Mouse (Mus musculus) liver, embryonic 14.5 days (tissue): ENCODE results near the gene Gm17334.

Experiments used
- CTCF ChIP-seq: IDR thresholded peaks from 2 replicates; pipeline ENCODE4 v1.5.1; 2016; ENCODE audit warnings: antibody characterized with exemption, low read depth, control low read depth
- EP300 ChIP-seq: IDR thresholded peaks from 2 replicates; pipeline ENCODE4 v1.6.1; 2016; ENCODE audit warnings: antibody characterized with exemption, low read depth

GRCm38 (mm10) chr11:53772536-53772935 lies 451 bp downstream of the Gm17334 start:
- TF ChIP-seq CTCF (no peak), EP300 (no peak)
